Mouse (Mus musculus) stomach, embryonic 15.5 days (tissue): ENCODE results near the gene 6430548M08Rik. TPM values are rescaled to one million over a fixed set of nuclear protein-coding genes. Genes with fewer than 3 reads are reported as not detected.

Experiments
- ATAC-seq: fragments of 200-750 bp; cut with Nextera tagmentation; 2 replicates; pipeline ENCODE4 v1.8.0; 2017; ENCODE audit warnings: low read depth, moderate number of reproducible peaks, moderate TSS enrichment; ENCODE audit not compliant: insufficient read depth, low FRiP score
- H3K27ac ChIP-seq: fragments of 300-500 bp; sonication (generic); 2 replicates; pipeline ENCODE4 v1.5.1; 2015; ENCODE audit warnings: mild to moderate bottlenecking, inconsistent platforms
- H3K27me3 ChIP-seq: fragments of 300-500 bp; sonication (generic); replicated peaks from 2 replicates; pipeline ENCODE4 v1.6.1; 2015; ENCODE audit warnings: inconsistent platforms
- H3K36me3 ChIP-seq: fragments of 300-500 bp; sonication (generic); 2 replicates; pipeline ENCODE4 v1.6.1; 2015; ENCODE audit warnings: inconsistent platforms
- H3K4me1 ChIP-seq: fragments of 300-500 bp; sonication (generic); 2 replicates; pipeline ENCODE4 v1.6.1; 2015; ENCODE audit warnings: inconsistent platforms
- H3K4me2 ChIP-seq: fragments of 300-500 bp; sonication (generic); 2 replicates; pipeline ENCODE4 v1.6.1; 2015; ENCODE audit warnings: mild to moderate bottlenecking, inconsistent platforms
- H3K4me3 ChIP-seq: fragments of 300-500 bp; sonication (generic); replicated peaks from 2 replicates; pipeline ENCODE4 v1.5.1; 2015; ENCODE audit warnings: inconsistent platforms
- H3K9ac ChIP-seq: fragments of 300-500 bp; sonication (generic); 2 replicates; pipeline ENCODE4 v1.6.1; 2015; ENCODE audit warnings: inconsistent platforms
- H3K9me3 ChIP-seq: fragments of 300-500 bp; sonication (generic); 2 replicates; pipeline ENCODE4 v1.6.1; 2016; ENCODE audit warnings: inconsistent platforms
- WGBS: fragments of 180-500 bp; shearing (Covaris S2); methylation state at CpG from one replicate; pipeline ENCODE4 v1.1.7; 2015; 5-methylcytosine and 5-hydroxymethylcytosine counted together
- polyA plus RNA-seq: library from polyadenylated mRNA; unstranded; fragments of >200 nt; fragmentation: Nextera tagmentation; extraction: Ambion mirVana; gene quantifications from 2 replicates; pipeline ENCODE4 v1.2.1, GENCODE M21; 2015

The 6430548M08Rik gene
- polyA plus RNA-seq, result 6.5 and 6.7 TPM in 2 replicates

DNA sequence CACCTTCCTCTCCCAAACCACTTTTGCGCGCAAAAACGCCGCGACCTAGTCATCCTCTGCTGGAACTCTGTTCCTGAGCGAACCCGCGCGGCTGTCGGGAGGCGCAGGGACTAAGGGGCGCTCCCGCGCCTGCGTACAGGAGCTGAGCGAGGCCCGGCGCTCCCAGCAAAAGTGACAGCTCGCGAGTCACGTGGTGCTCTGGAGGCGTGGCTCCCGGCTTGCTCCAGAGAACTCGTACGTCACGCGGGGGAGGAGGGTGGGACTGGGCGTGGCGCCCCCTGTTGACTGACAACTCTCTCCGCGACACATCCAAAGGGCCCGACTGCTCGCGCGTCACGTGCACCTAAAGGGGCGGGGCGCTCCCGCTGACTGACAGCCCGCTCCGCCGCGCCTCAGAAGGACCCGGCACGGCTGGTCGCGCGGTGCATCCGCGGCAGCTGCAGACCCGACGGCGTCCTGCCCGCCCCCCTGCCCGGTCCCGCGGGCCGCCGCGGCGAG is at the start of gene 6430548M08Rik:
Gene 6430548M08Rik (plus strand): TSS at position 395 of the 498 bp plus-strand sequence.
- H3K4me2 ChIP-seq, result peak within 1 kb of the TSS; percentile 97
- H3K27ac ChIP-seq, result peak within 1 kb of the TSS; percentile 97
- WGBS, result under 1% methylated on average over 60 of the region's 61 CpGs
- peak within 1 kb of the TSS; percentile 61 for H3K9ac ChIP-seq
- ATAC-seq, result peak; percentile 95
- H3K4me1 ChIP-seq, result peaks cover 14% of the 10 kb centered on the region; the same call in 1 of the 2 replicates
- H3K4me3 ChIP-seq, result peak within 1 kb of the TSS; percentile 75
- H3K36me3 ChIP-seq, result no peaks in the 10 kb centered on the region
- H3K27me3 ChIP-seq, result peaks cover 21% of the 10 kb centered on the region
- no peaks in the 10 kb centered on the region for H3K9me3 ChIP-seq

DNA sequence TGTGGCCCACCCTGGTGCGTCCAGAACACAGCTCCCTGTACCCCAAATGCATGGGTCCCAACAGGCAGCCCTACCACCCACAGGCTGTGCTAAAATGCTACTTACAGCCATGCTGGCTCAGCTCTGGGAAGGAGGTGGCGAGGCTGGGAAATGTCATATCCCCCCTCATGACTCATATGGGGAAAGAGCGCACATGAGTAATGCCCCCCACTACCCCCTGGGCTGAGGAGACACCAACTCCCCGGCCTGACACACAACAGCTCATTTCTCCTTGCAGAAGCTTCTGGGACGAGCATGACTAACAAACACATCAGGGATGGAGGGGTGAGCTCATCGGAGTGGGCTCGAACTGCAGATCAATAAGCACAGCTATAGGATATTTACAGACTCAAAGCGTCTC is 48.3 kb upstream of the 6430548M08Rik start:
- Histone ChIP-seq H3K36me3 (no peaks in the 10 kb centered on the region), H3K27me3 (no peaks in the 10 kb centered on the region), H3K4me2 (no peak overlapping the region), H3K27ac (no peak overlapping the region), H3K9ac (no peak overlapping the region), H3K9me3 (no peaks in the 10 kb centered on the region), H3K4me1 (peaks cover 7% of the 10 kb centered on the region; the same call in 1 of the 2 replicates), H3K4me3 (no peak overlapping the region)
- 90% methylated on average over 8 of the region's 8 CpGs for WGBS
- no peak for ATAC-seq

- Histone ChIP-seq H3K4me1 (peaks cover 7% of the 10 kb centered on the region; the same call in 1 of the 2 replicates), H3K27me3 (no peaks in the 10 kb centered on the region), H3K9ac (no peak overlapping the region), H3K27ac (no peak overlapping the region), H3K4me2 (no peak overlapping the region), H3K4me3 (no peak overlapping the region), H3K9me3 (no peaks in the 10 kb centered on the region), H3K36me3 (no peaks in the 10 kb centered on the region)
- ATAC-seq, result no peak
- 80% methylated on average over 4 of the region's 4 CpGs for whole genome bisulfite sequencing
Measured at GRCm38 (mm10) chr8:120066226-120066625, 47.7 kb upstream of the 6430548M08Rik start.

DNA sequence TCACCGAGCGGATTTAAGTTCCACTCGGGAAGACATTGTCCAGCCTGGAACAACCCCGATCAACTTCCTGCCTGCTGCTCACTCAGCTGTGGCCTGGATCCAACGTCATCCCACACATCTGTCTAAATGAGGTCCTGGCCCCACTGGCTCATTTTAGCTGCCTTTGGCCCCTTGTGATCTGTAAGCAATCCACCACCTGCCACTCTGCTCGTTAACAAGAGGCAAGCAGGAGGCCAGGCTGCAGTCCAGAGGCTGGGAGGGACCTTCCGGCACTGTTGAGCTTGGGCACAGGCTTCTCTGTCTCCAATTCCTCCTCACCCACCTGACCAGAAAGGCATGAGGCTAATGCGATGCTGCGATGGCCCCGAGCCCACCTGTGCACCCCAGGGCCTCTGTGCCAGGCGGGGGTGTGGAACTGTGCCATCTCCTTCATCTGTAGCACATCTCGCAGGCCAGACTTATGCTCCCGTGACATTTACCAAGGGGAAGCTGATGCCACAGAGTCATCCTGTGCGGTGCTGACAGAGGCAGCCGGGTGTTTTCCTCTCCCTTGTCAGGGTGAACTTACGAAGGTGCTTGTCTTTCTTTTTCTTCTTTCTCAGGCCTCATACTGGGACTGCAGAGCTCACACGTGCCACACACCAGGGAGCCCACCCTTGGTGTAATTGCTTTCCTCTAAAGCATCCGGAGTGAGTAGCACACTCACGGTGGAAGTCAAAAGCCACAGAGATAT is 45.9 kb upstream of the 6430548M08Rik start:
- peaks cover 7% of the 10 kb centered on the region; the same call in 1 of the 2 replicates for H3K4me1 ChIP-seq
- no peak overlapping the region for H3K4me3 ChIP-seq
- H3K27me3 ChIP-seq, result no peaks in the 10 kb centered on the region
- H3K27ac ChIP-seq, result no peak overlapping the region; the same call in 1 of the 2 replicates
- WGBS, result 51% methylated on average over 19 of the region's 19 CpGs
- no peaks in the 10 kb centered on the region for H3K36me3 ChIP-seq
- no peak overlapping the region for H3K9ac ChIP-seq
- H3K4me2 ChIP-seq, result no peak overlapping the region
- 0 out of 2 replicates have a peak, but pooled peaks have one; percentile 17 for ATAC-seq
- H3K9me3 ChIP-seq, result no peaks in the 10 kb centered on the region

DNA sequence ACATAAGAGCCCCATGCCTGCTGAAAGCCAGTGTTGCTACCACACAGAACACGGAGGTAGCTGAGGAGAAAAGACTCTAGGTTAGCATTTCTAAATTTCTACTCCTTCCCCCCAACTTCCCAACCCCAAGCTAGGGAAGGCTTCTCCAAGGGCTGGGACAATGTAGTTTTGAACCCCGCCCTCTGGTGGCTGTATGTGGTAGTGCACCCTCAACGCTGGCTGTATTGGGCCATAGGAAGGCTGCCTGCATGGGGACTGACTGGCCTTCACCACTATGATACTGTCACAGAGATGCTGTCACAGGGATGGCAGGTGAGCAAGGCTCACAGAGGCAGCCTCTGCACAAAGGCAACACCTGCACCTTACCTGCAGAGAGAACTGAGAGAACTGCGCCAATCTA is 42.3 kb upstream of the 6430548M08Rik start:
- Histone ChIP-seq H3K36me3 (no peaks in the 10 kb centered on the region), H3K27me3 (no peaks in the 10 kb centered on the region), H3K27ac (no peak overlapping the region), H3K9ac (no peak overlapping the region), H3K4me3 (no peak overlapping the region), H3K9me3 (no peaks in the 10 kb centered on the region), H3K4me2 (no peak overlapping the region), H3K4me1 (peaks cover 7% of the 10 kb centered on the region; the same call in 1 of the 2 replicates)
- ATAC-seq, result no peak
- WGBS, result 26% methylated on average over 4 of the region's 4 CpGs

DNA sequence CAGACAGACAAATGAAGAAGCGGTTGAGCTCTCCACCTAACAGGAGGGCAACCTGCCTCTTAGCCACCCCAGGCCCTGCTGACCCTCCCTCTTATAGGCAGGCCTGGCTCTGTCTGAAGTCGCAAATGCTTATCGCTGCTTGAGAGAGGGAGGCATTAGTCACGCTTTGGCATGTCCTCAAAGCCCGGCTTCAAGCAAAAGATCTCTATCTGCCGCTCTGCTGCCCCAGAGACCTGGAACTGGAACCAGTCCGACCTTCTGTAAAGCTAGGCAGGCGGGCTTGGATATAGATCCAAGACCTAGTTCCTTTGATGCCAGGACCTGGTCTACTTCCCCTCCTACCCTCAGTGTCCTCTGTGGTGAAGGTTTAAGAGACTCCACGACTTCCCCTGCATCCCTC is 41.7 kb upstream of the 6430548M08Rik start:
- no peak overlapping the region for H3K9ac ChIP-seq
- no peaks in the 10 kb centered on the region for H3K27me3 ChIP-seq
- H3K4me3 ChIP-seq, result no peak overlapping the region
- 43% methylated on average over 9 of the region's 9 CpGs for WGBS
- no peaks in the 10 kb centered on the region for H3K9me3 ChIP-seq
- H3K36me3 ChIP-seq, result no peaks in the 10 kb centered on the region
- H3K27ac ChIP-seq, result no peak overlapping the region
- ATAC-seq, result no peak
- H3K4me1 ChIP-seq, result peaks cover 7% of the 10 kb centered on the region; the same call in 1 of the 2 replicates
- no peak overlapping the region for H3K4me2 ChIP-seq

GRCm38 (mm10) chr8:120072827-120073226 is 41.1 kb upstream of the 6430548M08Rik start:
- Histone ChIP-seq H3K27ac (no peak overlapping the region), H3K9ac (no peak overlapping the region), H3K4me3 (no peak overlapping the region), H3K27me3 (no peaks in the 10 kb centered on the region), H3K9me3 (no peaks in the 10 kb centered on the region), H3K36me3 (no peaks in the 10 kb centered on the region), H3K4me1 (peaks cover 4% of the 10 kb centered on the region; the same call in 1 of the 2 replicates), H3K4me2 (no peak overlapping the region)
- 77% methylated on average over 8 of the region's 8 CpGs for WGBS
- no peak for ATAC-seq

GRCm38 (mm10) chr8:120074516-120074915 is 39.4 kb upstream of the 6430548M08Rik start:
- H3K9ac ChIP-seq, result no peak overlapping the region
- H3K4me3 ChIP-seq, result no peak overlapping the region
- no peaks in the 10 kb centered on the region for H3K4me1 ChIP-seq
- H3K4me2 ChIP-seq, result no peak overlapping the region
- no peak for ATAC-seq
- H3K27ac ChIP-seq, result no peak overlapping the region
- H3K36me3 ChIP-seq, result no peaks in the 10 kb centered on the region
- H3K9me3 ChIP-seq, result no peaks in the 10 kb centered on the region
- no peaks in the 10 kb centered on the region for H3K27me3 ChIP-seq
- 61% methylated on average over 6 of the region's 6 CpGs for WGBS

GRCm38 (mm10) chr8:120075347-120075746 is 38.6 kb upstream of the 6430548M08Rik start:
- no peaks in the 10 kb centered on the region for H3K27me3 ChIP-seq
- H3K27ac ChIP-seq, result peak overlapping the region; percentile 37
- H3K4me3 ChIP-seq, result no peak overlapping the region
- no peak overlapping the region for H3K9ac ChIP-seq
- H3K36me3 ChIP-seq, result no peaks in the 10 kb centered on the region
- H3K9me3 ChIP-seq, result no peaks in the 10 kb centered on the region
- no peak overlapping the region for H3K4me2 ChIP-seq
- H3K4me1 ChIP-seq, result no peaks in the 10 kb centered on the region
- WGBS, result 46% methylated on average over 6 of the region's 6 CpGs
- no peak for ATAC-seq

- Histone ChIP-seq H3K4me3 (no peak overlapping the region), H3K4me1 (no peaks in the 10 kb centered on the region), H3K27ac (no peak overlapping the region), H3K36me3 (peaks cover 25% of the 10 kb centered on the region), H3K4me2 (no peak overlapping the region), H3K27me3 (no peaks in the 10 kb centered on the region), H3K9me3 (no peaks in the 10 kb centered on the region), H3K9ac (no peak overlapping the region)
- WGBS, result 9% methylated on average over 10 of the region's 10 CpGs
- ATAC-seq, result peak; percentile 78
Measured at GRCm38 (mm10) chr8:120078080-120078479, 35.9 kb upstream of the 6430548M08Rik start.

- no peak overlapping the region for H3K27ac ChIP-seq
- no peaks in the 10 kb centered on the region for H3K9me3 ChIP-seq
- WGBS, result 60% methylated on average over 5 of the region's 5 CpGs
- H3K4me1 ChIP-seq, result no peaks in the 10 kb centered on the region
- no peak for ATAC-seq
- no peaks in the 10 kb centered on the region for H3K27me3 ChIP-seq
- H3K4me2 ChIP-seq, result no peak overlapping the region
- no peak overlapping the region for H3K4me3 ChIP-seq
- no peak overlapping the region for H3K9ac ChIP-seq
- peaks cover 28% of the 10 kb centered on the region for H3K36me3 ChIP-seq
Measured at GRCm38 (mm10) chr8:120079361-120079760, 34.6 kb upstream of the 6430548M08Rik start.

- WGBS, result 94% methylated on average over 8 of the region's 8 CpGs
Measured at GRCm38 (mm10) chr8:120083261-120083660, 30.7 kb upstream of the 6430548M08Rik start.

More at GRCm38 (mm10) chr8:120083261-120083660, 30.7 kb upstream of the 6430548M08Rik start:
- no peak for ATAC-seq
- H3K4me2 ChIP-seq, result no peak overlapping the region
- H3K27ac ChIP-seq, result no peak overlapping the region
- H3K36me3 ChIP-seq, result peaks cover 60% of the 10 kb centered on the region
- no peaks in the 10 kb centered on the region for H3K4me1 ChIP-seq
- no peak overlapping the region for H3K4me3 ChIP-seq
- H3K9ac ChIP-seq, result no peak overlapping the region
- no peaks in the 10 kb centered on the region for H3K27me3 ChIP-seq
- no peaks in the 10 kb centered on the region for H3K9me3 ChIP-seq
